Mouse (Mus musculus): ENCODE results near the gene Tns4. TPM values are rescaled to one million over a fixed set of nuclear protein-coding genes. Genes with fewer than 3 reads are reported as not detected.

The Tns4 gene
- total RNA-seq, 1 experiment = 1.2 TPM

- no peaks in the 10 kb centered on the region for H3K36me3 ChIP-seq (ENCODE audit: control insufficient read depth, insufficient read depth, low read length, poor library complexity, severe bottlenecking)
- no peak overlapping the region for H3K9ac ChIP-seq (ENCODE audit: insufficient read depth, low read depth, low read length, poor library complexity, severe bottlenecking)
- no peaks in the 10 kb centered on the region for H3K9me3 ChIP-seq (ENCODE audit: control insufficient read depth, insufficient read depth, low read depth, low read length)
- no peak overlapping the region for H3K27ac ChIP-seq (ENCODE audit: insufficient read depth, low read depth, low read length, poor library complexity, severe bottlenecking)
- in situ Hi-C loops (cut with MboI; ENCODE audit: low sequenced_read_pairs in 2 of 2, unreplicated experiment in 2 of 2) = no loop called here
- H3K4me3 ChIP-seq (ENCODE audit: insufficient read depth in 1 of 2, low read depth in 1 of 2, low read length in 2 of 2, poor library complexity in 1 of 2, severe bottlenecking in 1 of 2) = no peak overlapping the region
- 0 out of 4 replicates have a peak, but pooled peaks cover 0 to 4% of the 10 kb centered on the region in 2 experiments for H3K4me1 ChIP-seq (ENCODE audit: control insufficient read depth in 2 of 2, insufficient read depth in 2 of 2, low read length in 2 of 2, poor library complexity in 1 of 2)
- DNase-seq (ENCODE audit: low read depth, low spot score) = no peak
- TF ChIP-seq ZC3H11A (IDR thresholded peaks at IDR 0.05; ENCODE audit: borderline replicate concordance, low read depth, low read length) (no peak), ZNF384 (IDR thresholded peaks at IDR 0.05; ENCODE audit: low read depth, low read length) (no peak), CHD2 (IDR thresholded peaks at IDR 0.05; ENCODE audit: low read depth, low read length) (no peak), HCFC1 (IDR thresholded peaks at IDR 0.05; ENCODE audit: borderline replicate concordance, insufficient read depth, low read length) (no peak), MAFK (IDR thresholded peaks at IDR 0.05; ENCODE audit: insufficient read depth, low read depth, low read length) (no peak)
These were observed 45.5 kb downstream of the Tns4 start for GRCm38 (mm10) chr11:99043632-99044031.

GRCm38 (mm10) chr11:99042834-99043431, 46.2 kb downstream of the Tns4 start:
- Histone ChIP-seq H3K9ac (ENCODE audit: insufficient read depth, low read depth, low read length, poor library complexity, severe bottlenecking) (no peak overlapping the region), H3K4me1 (ENCODE audit: control insufficient read depth in 2 of 2, insufficient read depth in 2 of 2, low read length in 2 of 2, poor library complexity in 1 of 2) (0 out of 4 replicates have a peak, but pooled peaks cover 0 to 4% of the 10 kb centered on the region in 2 experiments), H3K9me3 (ENCODE audit: control insufficient read depth, insufficient read depth, low read depth, low read length) (no peaks in the 10 kb centered on the region), H3K27ac (ENCODE audit: insufficient read depth, low read depth, low read length, poor library complexity, severe bottlenecking) (no peak overlapping the region), H3K4me3 (ENCODE audit: insufficient read depth in 1 of 2, low read depth in 1 of 2, low read length in 2 of 2, poor library complexity in 1 of 2, severe bottlenecking in 1 of 2) (no peak overlapping the region), H3K36me3 (ENCODE audit: control insufficient read depth, insufficient read depth, low read length, poor library complexity, severe bottlenecking) (no peaks in the 10 kb centered on the region)
- TF ChIP-seq CHD2 (IDR thresholded peaks at IDR 0.05; ENCODE audit: low read depth, low read length) (no peak), ZNF384 (IDR thresholded peaks at IDR 0.05; ENCODE audit: low read depth, low read length) (no peak), HCFC1 (IDR thresholded peaks at IDR 0.05; ENCODE audit: borderline replicate concordance, insufficient read depth, low read length) (no peak), ZC3H11A (IDR thresholded peaks at IDR 0.05; ENCODE audit: borderline replicate concordance, low read depth, low read length) (no peak), MAFK (IDR thresholded peaks at IDR 0.05; ENCODE audit: insufficient read depth, low read depth, low read length) (no peak)
- in situ Hi-C loops (cut with MboI; ENCODE audit: low sequenced_read_pairs in 2 of 2, unreplicated experiment in 2 of 2) = no loop called here
- DNase-seq (ENCODE audit: low read depth, low spot score) = no peak

- Histone ChIP-seq H3K9ac (ENCODE audit: insufficient read depth, low read depth, low read length, poor library complexity, severe bottlenecking) (no peak overlapping the region), H3K36me3 (ENCODE audit: control insufficient read depth, insufficient read depth, low read length, poor library complexity, severe bottlenecking) (no peaks in the 10 kb centered on the region), H3K27ac (ENCODE audit: insufficient read depth, low read depth, low read length, poor library complexity, severe bottlenecking) (no peak overlapping the region), H3K4me3 (ENCODE audit: insufficient read depth in 1 of 2, low read depth in 1 of 2, low read length in 2 of 2, poor library complexity in 1 of 2, severe bottlenecking in 1 of 2) (peak overlapping the region; percentile 57; a peak in 3 of 4 replicates), H3K9me3 (ENCODE audit: control insufficient read depth, insufficient read depth, low read depth, low read length) (no peaks in the 10 kb centered on the region), H3K4me1 (ENCODE audit: control insufficient read depth in 2 of 2, insufficient read depth in 2 of 2, low read length in 2 of 2, poor library complexity in 1 of 2) (0 out of 4 replicates have a peak, but pooled peaks cover 0 to 4% of the 10 kb centered on the region in 2 experiments)
- in situ Hi-C loops (cut with MboI; ENCODE audit: low sequenced_read_pairs in 2 of 2, unreplicated experiment in 2 of 2) = no loop called here
- no peak for DNase-seq (ENCODE audit: low read depth, low spot score)
- TF ChIP-seq MAFK (IDR thresholded peaks at IDR 0.05; ENCODE audit: insufficient read depth, low read depth, low read length) (no peak), ZNF384 (IDR thresholded peaks at IDR 0.05; ENCODE audit: low read depth, low read length) (no peak), CHD2 (IDR thresholded peaks at IDR 0.05; ENCODE audit: low read depth, low read length) (no peak), ZC3H11A (IDR thresholded peaks at IDR 0.05; ENCODE audit: borderline replicate concordance, low read depth, low read length) (no peak), HCFC1 (IDR thresholded peaks at IDR 0.05; ENCODE audit: borderline replicate concordance, insufficient read depth, low read length) (no peak)
These were observed 47.0 kb downstream of the Tns4 start for GRCm38 (mm10) chr11:99041841-99042780.

GRCm38 (mm10) chr11:99041051-99041729, 47.9 kb downstream of the Tns4 start, which contains the start of gene Igfbp4:
TSS of gene Igfbp4 (plus strand) at chr11:99041244.
- Histone ChIP-seq H3K9ac (ENCODE audit: insufficient read depth, low read depth, low read length, poor library complexity, severe bottlenecking) (peak within 1 kb of the TSS; percentile 18), H3K27ac (ENCODE audit: insufficient read depth, low read depth, low read length, poor library complexity, severe bottlenecking) (no peak within 1 kb of the TSS), H3K9me3 (ENCODE audit: control insufficient read depth, insufficient read depth, low read depth, low read length) (no peaks in the 10 kb centered on the region), H3K4me3 (ENCODE audit: insufficient read depth in 1 of 2, low read depth in 1 of 2, low read length in 2 of 2, poor library complexity in 1 of 2, severe bottlenecking in 1 of 2) (peak within 1 kb of the TSS; percentile 57), H3K4me1 (ENCODE audit: control insufficient read depth in 2 of 2, insufficient read depth in 2 of 2, low read length in 2 of 2, poor library complexity in 1 of 2) (0 out of 4 replicates have a peak, but pooled peaks cover 0 to 4% of the 10 kb centered on the region in 2 experiments), H3K36me3 (ENCODE audit: control insufficient read depth, insufficient read depth, low read length, poor library complexity, severe bottlenecking) (no peaks in the 10 kb centered on the region)
- in situ Hi-C loops (cut with MboI; ENCODE audit: low sequenced_read_pairs in 2 of 2, unreplicated experiment in 2 of 2) = no loop called here
- DNase-seq (ENCODE audit: low read depth, low spot score) = no peak
- TF ChIP-seq ZNF384 (IDR thresholded peaks at IDR 0.05; ENCODE audit: low read depth, low read length) (no peak), ZC3H11A (IDR thresholded peaks at IDR 0.05; ENCODE audit: borderline replicate concordance, low read depth, low read length) (no peak), MAFK (IDR thresholded peaks at IDR 0.05; ENCODE audit: insufficient read depth, low read depth, low read length) (no peak), CHD2 (IDR thresholded peaks at IDR 0.05; ENCODE audit: low read depth, low read length) (no peak), HCFC1 (IDR thresholded peaks at IDR 0.05; ENCODE audit: borderline replicate concordance, insufficient read depth, low read length) (no peak)

Measured in ES-E14 (cell line).